Mouse (Mus musculus): Measurements from ENCODE around the gene Hcrt. TPM values are rescaled to one million over a fixed set of nuclear protein-coding genes. Genes with fewer than 3 reads are reported as not detected.

The Hcrt gene
- polyA plus RNA-seq, 2 experiments from 2014 or later = not detected

Other genes with a start within 250 kb of the Hcrt start
- gene Acly, start 234.9 kb downstream of the Hcrt start, polyA plus RNA-seq (2017; shearing (Covaris generic)) = 10 to 100 TPM; 57.2 to 76.7 TPM
- under 1 TPM in 1 of 2 experiments, not detected in 1; 0.15 TPM for gene Ttc25, start 217.3 kb downstream of the Hcrt start, polyA plus RNA-seq (2017; shearing (Covaris generic))
- 100 to 1,000 TPM; 181 to 201 TPM for gene Cnp, start 188.0 kb downstream of the Hcrt start, polyA plus RNA-seq (2017; shearing (Covaris generic))
- gene Nkiras2, start 143.7 kb downstream of the Hcrt start, polyA plus RNA-seq (2017; shearing (Covaris generic)) = 10 to 100 TPM; 28.2 to 28.8 TPM
- gene Dnajc7, start 142.8 kb downstream of the Hcrt start, polyA plus RNA-seq (2017; shearing (Covaris generic)) = 100 to 1,000 TPM; 237 to 338 TPM
- under 1 TPM in 1 of 2 experiments, not detected in 1; 0.17 TPM for gene Zfp385c, start 70.5 kb downstream of the Hcrt start, polyA plus RNA-seq (2017; shearing (Covaris generic))
- gene Dhx58, start 58.7 kb downstream of the Hcrt start, polyA plus RNA-seq (2017; shearing (Covaris generic)) = 10 to 100 TPM; 25.3 to 42.0 TPM
- gene Kat2a, start 50.5 kb downstream of the Hcrt start, polyA plus RNA-seq (2017; shearing (Covaris generic)) = 10 to 100 TPM; 11.2 to 13.3 TPM
- gene Hspb9, start 49.1 kb downstream of the Hcrt start, polyA plus RNA-seq (2017; shearing (Covaris generic)) = under 1 TPM; 0.70 to 0.78 TPM
- gene Rab5c, start 24.7 kb downstream of the Hcrt start, polyA plus RNA-seq (2017; shearing (Covaris generic)) = 10 to 100 TPM; 29.0 to 44.1 TPM
- gene Kcnh4, start 3.0 kb downstream of the Hcrt start, polyA plus RNA-seq (2017; shearing (Covaris generic)) = under 1 TPM; 0.11 to 0.34 TPM
- 1 to 10 TPM; 3.2 to 5.3 TPM for gene Ghdc, start 8.0 kb upstream of the Hcrt start, polyA plus RNA-seq (2017; shearing (Covaris generic))
- 10 to 100 TPM; 27.8 to 37.2 TPM for gene Stat5b, start 87.8 kb upstream of the Hcrt start, polyA plus RNA-seq (2017; shearing (Covaris generic))
- gene Stat5a, start 96.4 kb upstream of the Hcrt start, polyA plus RNA-seq (2017; shearing (Covaris generic)) = 10 to 100 TPM; 23.8 to 37.0 TPM
- gene Stat3, start 176.6 kb upstream of the Hcrt start, polyA plus RNA-seq (2017; shearing (Covaris generic)) = 10 to 100 TPM; 71.0 to 82.0 TPM
- under 1 TPM; 0.12 to 0.13 TPM for gene Cavin1, start 208.0 kb upstream of the Hcrt start, polyA plus RNA-seq (2017; shearing (Covaris generic))
- gene Atp6v0a1, start 246.5 kb upstream of the Hcrt start, polyA plus RNA-seq (2017; shearing (Covaris generic)) = 1 to 10 TPM; 4.3 to 4.7 TPM

Data from activated CD4-positive, CD25-positive, alpha-beta regulatory T cell, adult 4 months (primary cell).